Mouse (Mus musculus): Measurements from ENCODE around the gene Chd2. TPM values are rescaled to one million over a fixed set of nuclear protein-coding genes. Genes with fewer than 3 reads are reported as not detected.
A peak's percentile ranks its signal among the peaks of the same experiment; 100 is the strongest.

The Chd2 gene
- total RNA-seq, 2 experiments from 2014 or later = 40.7 to 48.4 TPM

- intact Hi-C loops (cut with DNase I) = no loop called here
- no peak overlapping the region for H3K4me3 ChIP-seq
- H3K27ac ChIP-seq = no peak overlapping the region
- DNase-seq = no peak
- TF ChIP-seq CTCF (IDR thresholded peaks at IDR 0.05) = no peak
Observed at GRCm38 (mm10) chr7:73505266-73505665, 36.4 kb downstream of the Chd2 start.

- intact Hi-C loops (cut with DNase I) = no loop called here
- no peak for DNase-seq
- Histone ChIP-seq H3K4me3 (no peak overlapping the region), H3K27ac (no peak overlapping the region)
- no peak for TF ChIP-seq CTCF (IDR thresholded peaks at IDR 0.05)
Observed at GRCm38 (mm10) chr7:73498200-73498599, 43.4 kb downstream of the Chd2 start.

- no peak overlapping the region for H3K4me3 ChIP-seq
- intact Hi-C loops (cut with DNase I) = no loop called here
- H3K27ac ChIP-seq = no peak overlapping the region
- DNase-seq = no peak
- TF ChIP-seq CTCF (IDR thresholded peaks at IDR 0.05) = no peak
Observed at GRCm38 (mm10) chr7:73489261-73489660, 52.4 kb downstream of the Chd2 start.

GRCm38 (mm10) chr7:73481094-73481493 is 60.5 kb downstream of the Chd2 start:
- intact Hi-C loops (cut with DNase I) = no loop called here
- Histone ChIP-seq H3K27ac (peak overlapping the region; percentile 90), H3K4me3 (no peak overlapping the region)

GRCm38 (mm10) chr7:73479506-73479905 is 62.1 kb downstream of the Chd2 start:
- intact Hi-C loops (cut with DNase I) = no loop called here
- peak overlapping the region; percentile 90 for H3K27ac ChIP-seq
- H3K4me3 ChIP-seq = no peak overlapping the region
- TF ChIP-seq CTCF (IDR thresholded peaks at IDR 0.05) = no peak
- DNase-seq = no peak

More at GRCm38 (mm10) chr7:73481094-73481493, 60.5 kb downstream of the Chd2 start:
- DNase-seq = no peak
- no peak for TF ChIP-seq CTCF (IDR thresholded peaks at IDR 0.05)

GRCm38 (mm10) chr7:73478157-73479058 is 63.2 kb downstream of the Chd2 start:
- no peak for TF ChIP-seq CTCF (IDR thresholded peaks at IDR 0.05)
- H3K4me3 ChIP-seq = peak overlapping the region; percentile 77
- intact Hi-C loops (cut with DNase I) = no loop called here
- peak overlapping the region; percentile 90 for H3K27ac ChIP-seq
- peak; percentile 57 for DNase-seq

- TF ChIP-seq CTCF (IDR thresholded peaks at IDR 0.05) = no peak
- DNase-seq = no peak
- intact Hi-C loops (cut with DNase I) = no loop called here
- H3K27ac ChIP-seq = peak overlapping the region; percentile 21; the same call in 1 of the 2 replicates
- no peak overlapping the region for H3K4me3 ChIP-seq
Observed at GRCm38 (mm10) chr7:73467741-73468140, 73.9 kb downstream of the Chd2 start.

- DNase-seq = no peak
- intact Hi-C loops (cut with DNase I) = no loop called here
- no peak for TF ChIP-seq CTCF (IDR thresholded peaks at IDR 0.05)
- Histone ChIP-seq H3K4me3 (no peak overlapping the region), H3K27ac (no peak overlapping the region)
Observed at GRCm38 (mm10) chr7:73463546-73463945, 78.1 kb downstream of the Chd2 start.

GRCm38 (mm10) chr7:73454113-73454512 is 87.5 kb downstream of the Chd2 start:
- intact Hi-C loops (cut with DNase I) = no loop called here
- TF ChIP-seq CTCF (IDR thresholded peaks at IDR 0.05) = no peak
- Histone ChIP-seq H3K4me3 (no peak overlapping the region), H3K27ac (no peak overlapping the region)
- DNase-seq = no peak

- Histone ChIP-seq H3K27ac (no peak overlapping the region), H3K4me3 (no peak overlapping the region)
- intact Hi-C loops (cut with DNase I) = no loop called here
- no peak for DNase-seq
- TF ChIP-seq CTCF (IDR thresholded peaks at IDR 0.05) = no peak
Observed at GRCm38 (mm10) chr7:73452187-73452808, 89.3 kb downstream of the Chd2 start.

GRCm38 (mm10) chr7:73451594-73451993 is 90.0 kb downstream of the Chd2 start:
- intact Hi-C loops (cut with DNase I) = no loop called here
- no peak overlapping the region for H3K27ac ChIP-seq
- TF ChIP-seq CTCF (IDR thresholded peaks at IDR 0.05) = no peak
- H3K4me3 ChIP-seq = no peak overlapping the region
- no peak for DNase-seq

- Histone ChIP-seq H3K27ac (peak overlapping the region; percentile 74), H3K4me3 (no peak overlapping the region)
- intact Hi-C loops (cut with DNase I) = no loop called here
- TF ChIP-seq CTCF (IDR thresholded peaks at IDR 0.05) = no peak
- DNase-seq = no peak
Observed at GRCm38 (mm10) chr7:73442246-73442645, 99.4 kb downstream of the Chd2 start.

- peak overlapping the region; percentile 74 for H3K27ac ChIP-seq
- intact Hi-C loops (cut with DNase I) = no loop called here
- no peak for DNase-seq
- no peak overlapping the region for H3K4me3 ChIP-seq
- TF ChIP-seq CTCF (IDR thresholded peaks at IDR 0.05) = no peak
Observed at GRCm38 (mm10) chr7:73441802-73442201, 99.8 kb downstream of the Chd2 start.

Data from gastrocnemius, adult 2 months (tissue).